Mouse (Mus musculus) midbrain, embryonic 13.5 days (tissue): ENCODE results near the gene Tfpi. TPM values are rescaled to one million over a fixed set of nuclear protein-coding genes. Genes with fewer than 3 reads are reported as not detected.
A peak's percentile ranks its signal among the peaks of the same experiment; 100 is the strongest.

ENCODE experiments used
- ATAC-seq: fragments of 200-750 bp; cut with Nextera tagmentation; 2 replicates; pipeline ENCODE4 v1.8.0; 2017; ENCODE audit warnings: mild to moderate bottlenecking, moderate TSS enrichment, moderate library complexity
- H3K27ac ChIP-seq: fragments of 300-500 bp; sonication (generic); 2 replicates; pipeline ENCODE4 v1.5.1; 2015; ENCODE audit warnings: inconsistent platforms, mild to moderate bottlenecking, moderate library complexity
- H3K27me3 ChIP-seq: fragments of 300-500 bp; sonication (generic); 2 replicates; pipeline ENCODE4 v1.6.1; 2015; ENCODE audit warnings: mild to moderate bottlenecking, inconsistent platforms
- H3K36me3 ChIP-seq: fragments of 300-500 bp; sonication (generic); 2 replicates; pipeline ENCODE4 v1.6.1; 2015; ENCODE audit warnings: mild to moderate bottlenecking, inconsistent platforms
- H3K4me1 ChIP-seq: fragments of 300-500 bp; sonication (generic); replicated peaks from 2 replicates; pipeline ENCODE4 v1.6.1; 2015; ENCODE audit warnings: inconsistent platforms
- H3K4me2 ChIP-seq: fragments of 300-500 bp; sonication (generic); replicated peaks from 2 replicates; pipeline ENCODE4 v1.6.1; 2015; ENCODE audit warnings: moderate library complexity, mild to moderate bottlenecking, inconsistent platforms
- H3K4me3 ChIP-seq: fragments of 300-500 bp; sonication (generic); replicated peaks from 2 replicates; pipeline ENCODE4 v1.5.1; 2015; ENCODE audit warnings: mild to moderate bottlenecking, inconsistent platforms
- H3K9ac ChIP-seq: fragments of 300-500 bp; sonication (generic); replicated peaks from 2 replicates; pipeline ENCODE4 v1.6.1; 2015; ENCODE audit warnings: mild to moderate bottlenecking, inconsistent platforms
- H3K9me3 ChIP-seq: fragments of 300-500 bp; sonication (generic); 2 replicates; pipeline ENCODE4 v1.6.1; 2016; ENCODE audit warnings: mild to moderate bottlenecking, inconsistent platforms
- WGBS: fragments of 180-500 bp; shearing (Covaris S2); methylation state at CpG from one replicate; pipeline ENCODE4 v1.1.7; 2015; 5-methylcytosine and 5-hydroxymethylcytosine counted together
- polyA plus RNA-seq: library from polyadenylated mRNA; unstranded; fragments of >200 nt; fragmentation: Nextera tagmentation; extraction: Ambion mirVana; gene quantifications from 2 replicates; pipeline ENCODE4 v1.2.1, GENCODE M21; 2015

The Tfpi gene
- polyA plus RNA-seq, 1 experiment from 2014 or later = 15.0 TPM

DNA sequence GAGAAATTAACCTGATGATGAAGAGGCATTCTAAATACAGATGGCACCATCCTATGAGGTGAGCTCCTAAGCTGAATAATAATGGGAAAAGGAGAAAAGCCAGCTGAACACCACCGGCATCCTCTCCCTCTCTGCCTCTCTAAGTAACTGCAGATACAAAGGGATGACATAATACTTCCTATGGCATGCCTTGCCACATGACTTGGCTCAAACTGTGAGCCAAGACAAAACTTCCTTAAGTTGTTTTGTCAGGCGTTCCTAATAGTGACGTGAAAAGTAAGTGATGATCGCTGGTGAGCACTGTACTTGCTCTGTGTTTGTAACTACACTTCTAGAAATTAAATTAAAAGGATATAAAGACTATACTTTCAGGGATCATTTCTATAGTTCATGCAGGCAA lies 27.7 kb upstream of the Tfpi start:
- peak; percentile 43; the same call in 1 of the 2 replicates for ATAC-seq
- no peak overlapping the region for H3K9ac ChIP-seq
- no peak overlapping the region for H3K27ac ChIP-seq
- no peaks in the 10 kb centered on the region for H3K36me3 ChIP-seq
- H3K27me3 ChIP-seq = no peaks in the 10 kb centered on the region
- H3K4me1 ChIP-seq = no peaks in the 10 kb centered on the region
- no peaks in the 10 kb centered on the region for H3K9me3 ChIP-seq
- no peak overlapping the region for H3K4me2 ChIP-seq
- 81% methylated on average over 4 of the region's 4 CpGs for whole genome bisulfite sequencing
- H3K4me3 ChIP-seq = no peak overlapping the region

DNA sequence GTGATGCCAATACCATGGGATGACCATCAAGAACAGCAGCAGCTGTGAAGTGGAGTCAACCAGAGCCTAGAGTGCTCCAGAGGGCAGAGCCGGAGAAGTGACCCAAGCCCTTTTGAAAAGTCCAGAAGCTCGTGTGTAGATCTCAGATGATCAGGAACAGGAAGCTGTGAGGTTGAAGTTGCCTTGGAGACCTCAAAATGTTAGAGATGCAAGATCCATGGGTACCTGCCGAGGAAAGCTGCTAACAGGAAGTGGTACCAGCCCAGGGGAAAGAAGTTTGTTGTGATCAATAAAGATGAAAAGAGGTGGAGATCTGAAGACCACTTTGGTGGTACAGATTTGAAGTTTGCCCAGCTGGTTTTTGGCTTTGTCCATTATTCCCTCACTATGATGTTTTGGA lies 22.3 kb upstream of the Tfpi start:
- no peak overlapping the region for H3K9ac ChIP-seq
- H3K27me3 ChIP-seq = no peaks in the 10 kb centered on the region
- H3K4me3 ChIP-seq = no peak overlapping the region
- 77% methylated on average over 3 of the region's 3 CpGs for WGBS
- no peaks in the 10 kb centered on the region for H3K36me3 ChIP-seq
- H3K4me2 ChIP-seq = no peak overlapping the region
- H3K27ac ChIP-seq = no peak overlapping the region
- no peaks in the 10 kb centered on the region for H3K4me1 ChIP-seq
- no peaks in the 10 kb centered on the region for H3K9me3 ChIP-seq
- ATAC-seq = no peak

DNA sequence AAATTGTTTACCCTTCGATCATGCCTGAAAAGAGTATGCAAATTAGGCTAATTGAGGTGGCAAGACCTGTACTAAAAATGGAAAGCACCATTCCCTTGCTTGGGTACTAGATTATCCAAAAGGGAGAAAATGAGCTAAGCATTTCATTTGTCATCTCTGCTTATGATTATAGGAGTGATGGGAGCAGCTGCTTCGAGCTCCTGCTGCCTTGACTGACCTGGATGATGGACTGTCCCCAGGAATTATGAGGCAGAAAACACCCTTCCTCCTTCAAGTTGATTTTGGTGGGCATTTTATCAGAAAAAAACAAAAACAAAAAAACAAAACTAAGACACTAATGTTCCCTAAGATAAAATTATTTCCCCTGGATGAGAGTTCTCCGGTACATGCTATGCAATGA lies 18.5 kb upstream of the Tfpi start:
- no peak overlapping the region for H3K4me3 ChIP-seq
- no peaks in the 10 kb centered on the region for H3K4me1 ChIP-seq
- H3K9me3 ChIP-seq = no peaks in the 10 kb centered on the region
- ATAC-seq = no peak
- no peaks in the 10 kb centered on the region for H3K27me3 ChIP-seq
- no peaks in the 10 kb centered on the region for H3K36me3 ChIP-seq
- H3K27ac ChIP-seq = no peak overlapping the region
- WGBS = 79% methylated on average over 3 of the region's 3 CpGs
- H3K4me2 ChIP-seq = no peak overlapping the region
- H3K9ac ChIP-seq = no peak overlapping the region

DNA sequence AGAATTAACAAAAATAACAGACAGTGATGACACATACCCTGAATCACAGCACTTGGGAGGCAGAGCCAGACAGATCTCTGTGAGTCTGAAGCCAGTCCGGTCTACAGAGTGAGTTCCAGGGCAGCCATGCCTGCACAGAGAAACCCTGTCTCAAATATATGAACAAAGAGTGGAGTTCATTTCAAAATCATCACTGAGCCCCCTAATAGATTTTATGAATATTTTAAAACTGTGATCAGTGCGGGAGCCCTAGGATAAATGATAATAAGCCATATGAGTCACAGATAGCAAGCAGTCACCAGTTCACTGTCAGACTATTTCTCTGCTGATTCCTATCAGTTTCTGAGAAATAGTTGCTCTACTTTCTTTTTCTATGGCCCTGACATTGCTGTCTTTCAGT lies 17.1 kb upstream of the Tfpi start:
- no peaks in the 10 kb centered on the region for H3K4me1 ChIP-seq
- no peaks in the 10 kb centered on the region for H3K27me3 ChIP-seq
- H3K4me2 ChIP-seq = no peak overlapping the region
- H3K9me3 ChIP-seq = no peaks in the 10 kb centered on the region
- no peak for ATAC-seq
- no peaks in the 10 kb centered on the region for H3K36me3 ChIP-seq
- no peak overlapping the region for H3K9ac ChIP-seq
- 95% methylated on average over 2 of the region's 2 CpGs for WGBS
- H3K27ac ChIP-seq = no peak overlapping the region
- H3K4me3 ChIP-seq = no peak overlapping the region

DNA sequence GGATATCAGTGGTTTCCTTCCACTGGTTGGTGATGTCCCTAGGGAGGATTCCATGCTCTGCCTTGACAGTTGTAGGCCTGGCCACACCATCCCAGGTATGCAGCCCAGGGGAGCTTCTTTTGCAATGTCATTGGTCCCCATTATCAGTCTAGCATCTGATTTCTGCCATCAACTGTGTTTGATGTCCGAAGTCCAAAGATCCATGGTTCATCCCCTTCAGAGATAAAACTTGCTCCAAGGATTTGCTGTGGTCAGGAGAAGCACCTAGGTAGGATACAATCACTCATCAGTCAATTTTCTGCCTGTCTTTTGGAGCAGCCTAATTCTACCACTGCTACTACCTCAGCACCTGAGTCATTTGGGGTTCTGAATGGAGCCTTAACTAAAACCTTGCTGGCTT lies 15.1 kb upstream of the Tfpi start:
- no peak overlapping the region for H3K9ac ChIP-seq
- no peaks in the 10 kb centered on the region for H3K27me3 ChIP-seq
- no peaks in the 10 kb centered on the region for H3K4me1 ChIP-seq
- H3K36me3 ChIP-seq = no peaks in the 10 kb centered on the region
- no peak for ATAC-seq
- no peak overlapping the region for H3K4me2 ChIP-seq
- no peak overlapping the region for H3K4me3 ChIP-seq
- no peak overlapping the region for H3K27ac ChIP-seq
- WGBS = 97% methylated on average over 1 of the region's 1 CpGs
- H3K9me3 ChIP-seq = no peaks in the 10 kb centered on the region

DNA sequence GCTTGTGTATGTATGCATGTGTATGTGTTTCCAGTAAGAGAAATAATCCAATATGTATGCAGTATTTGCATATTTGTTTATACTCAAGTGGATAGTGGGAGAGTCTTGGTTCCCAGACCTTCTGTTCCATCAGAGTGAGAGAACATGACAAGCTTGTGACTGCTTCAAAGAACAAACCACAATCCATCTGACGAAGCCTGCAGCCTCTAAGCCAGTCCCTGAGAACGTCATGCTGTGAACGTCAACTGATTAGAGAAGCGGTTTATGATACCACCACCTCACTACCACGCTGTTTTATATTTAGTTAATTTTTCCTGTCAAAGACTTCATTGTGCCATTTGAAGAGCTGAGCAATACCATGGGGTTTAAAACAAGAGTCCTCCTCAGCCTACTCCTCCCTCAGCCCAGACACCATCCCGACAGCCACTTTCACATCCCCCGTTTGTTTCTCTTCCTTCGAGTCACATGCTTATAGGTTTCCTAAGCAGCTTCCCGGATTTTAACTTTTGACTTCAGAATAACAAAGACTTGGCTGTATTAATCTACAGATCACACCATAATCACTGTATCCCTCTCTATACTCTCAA lies 11.2 kb upstream of the Tfpi start:
- no peak overlapping the region for H3K27ac ChIP-seq
- no peaks in the 10 kb centered on the region for H3K27me3 ChIP-seq
- no peaks in the 10 kb centered on the region for H3K9me3 ChIP-seq
- H3K36me3 ChIP-seq = no peaks in the 10 kb centered on the region
- ATAC-seq = no peak
- H3K4me1 ChIP-seq = no peaks in the 10 kb centered on the region
- no peak overlapping the region for H3K4me3 ChIP-seq
- WGBS = 62% methylated on average over 9 of the region's 9 CpGs
- no peak overlapping the region for H3K9ac ChIP-seq
- H3K4me2 ChIP-seq = no peak overlapping the region

DNA sequence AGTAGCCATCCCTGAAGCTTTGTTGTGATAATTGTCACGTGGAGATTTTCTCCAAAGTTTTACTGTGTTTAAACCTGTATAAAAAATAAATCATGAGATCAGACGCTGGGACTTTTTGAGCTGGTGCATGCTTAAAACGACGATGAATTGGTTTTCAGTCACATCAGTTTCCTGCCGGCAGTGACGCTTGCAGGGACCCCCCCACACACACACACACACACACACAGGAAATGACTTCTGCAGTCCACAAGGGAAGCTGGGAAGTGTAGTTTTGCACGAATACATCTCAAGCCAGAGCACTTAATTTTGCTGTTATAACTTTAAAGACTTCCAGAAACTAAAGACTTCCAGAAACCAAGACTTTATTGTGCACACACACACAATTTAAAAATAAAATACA lies 5.3 kb upstream of the Tfpi start:
- ATAC-seq = no peak
- Histone ChIP-seq H3K4me3 (no peak overlapping the region), H3K27ac (no peak overlapping the region), H3K4me1 (no peaks in the 10 kb centered on the region), H3K27me3 (no peaks in the 10 kb centered on the region), H3K4me2 (peak overlapping the region; percentile 22), H3K9me3 (no peaks in the 10 kb centered on the region), H3K36me3 (no peaks in the 10 kb centered on the region), H3K9ac (no peak overlapping the region)
- 61% methylated on average over 7 of the region's 7 CpGs for WGBS

DNA sequence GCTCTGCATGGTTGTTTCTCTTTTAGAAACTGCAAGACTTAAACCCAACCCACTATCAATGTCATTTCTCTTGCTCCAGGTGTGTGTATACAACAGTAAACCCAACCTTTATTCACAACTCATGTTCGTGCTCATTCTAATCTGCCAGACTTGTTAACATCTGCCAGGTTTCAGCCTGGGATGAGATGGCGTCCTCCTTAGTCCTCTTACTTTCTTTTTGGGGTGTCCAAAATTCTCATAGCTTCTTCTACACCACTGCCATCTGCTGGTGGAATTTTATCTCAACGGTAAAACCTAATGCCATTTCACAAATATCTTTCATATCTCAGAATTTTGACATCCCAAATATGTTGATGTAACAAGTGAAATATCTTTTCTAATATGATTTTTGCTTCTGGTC lies 2.5 kb upstream of the Tfpi start:
- ATAC-seq = no peak
- Histone ChIP-seq H3K36me3 (no peaks in the 10 kb centered on the region), H3K4me3 (no peak overlapping the region), H3K4me2 (no peak overlapping the region), H3K9ac (no peak overlapping the region), H3K27ac (no peak overlapping the region), H3K4me1 (0 out of 2 replicates have a peak, but pooled peaks cover 3% of the 10 kb centered on the region), H3K27me3 (no peaks in the 10 kb centered on the region), H3K9me3 (no peaks in the 10 kb centered on the region)
- 39% methylated on average over 3 of the region's 3 CpGs for WGBS

DNA sequence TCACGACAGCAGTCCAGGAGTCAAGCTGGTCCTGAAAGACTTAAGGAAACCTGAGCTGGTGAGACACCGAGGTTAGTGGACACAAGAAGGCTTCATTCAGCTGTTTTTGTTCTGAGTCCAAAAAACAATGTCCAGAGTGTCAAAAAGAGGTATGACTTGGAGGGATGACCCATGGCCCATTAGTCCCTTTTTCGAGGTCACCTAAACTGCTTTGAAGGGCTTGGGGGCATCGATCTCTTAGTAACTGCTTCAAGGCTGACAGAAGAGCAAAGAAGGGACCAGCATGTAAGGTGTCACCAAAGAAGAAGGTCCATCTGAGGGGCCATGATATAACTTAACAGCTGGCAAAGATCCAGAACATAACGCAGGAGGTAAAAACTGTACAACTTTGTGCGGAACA lies 1.2 kb upstream of the Tfpi start:
- WGBS = 94% methylated on average over 6 of the region's 6 CpGs
- H3K4me3 ChIP-seq = no peak overlapping the region
- no peaks in the 10 kb centered on the region for H3K36me3 ChIP-seq
- H3K27me3 ChIP-seq = no peaks in the 10 kb centered on the region
- ATAC-seq = no peak
- H3K9ac ChIP-seq = no peak overlapping the region
- H3K4me1 ChIP-seq = 0 out of 2 replicates have a peak, but pooled peaks cover 3% of the 10 kb centered on the region
- no peaks in the 10 kb centered on the region for H3K9me3 ChIP-seq
- H3K4me2 ChIP-seq = no peak overlapping the region
- no peak overlapping the region for H3K27ac ChIP-seq

DNA sequence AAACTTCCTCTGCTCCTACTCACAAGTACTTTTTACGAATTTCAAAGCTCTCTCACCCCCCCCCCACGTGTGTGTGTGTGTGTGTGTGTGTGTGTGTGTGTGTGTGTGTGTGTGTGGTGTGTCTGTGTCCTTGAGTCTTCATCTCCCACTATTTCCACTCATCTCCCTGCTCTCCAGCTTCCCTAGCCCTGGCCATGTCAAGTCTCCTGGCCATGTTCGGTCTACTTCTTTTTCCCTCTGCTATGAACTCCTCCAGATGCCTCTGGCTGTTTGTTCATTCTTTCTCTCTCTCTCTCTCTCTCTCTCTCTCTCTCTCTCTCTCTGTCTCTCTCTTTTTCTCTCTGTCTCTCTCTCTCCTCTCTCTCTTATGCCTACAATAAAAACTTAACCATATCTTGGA lies 444 bp downstream of the Tfpi start:
- H3K4me3 ChIP-seq = no peak overlapping the region
- no peaks in the 10 kb centered on the region for H3K36me3 ChIP-seq
- H3K27me3 ChIP-seq = no peaks in the 10 kb centered on the region
- WGBS = 69% methylated on average over 2 of the region's 3 CpGs
- no peak overlapping the region for H3K27ac ChIP-seq
- no peaks in the 10 kb centered on the region for H3K9me3 ChIP-seq
- no peak overlapping the region for H3K4me2 ChIP-seq
- no peak for ATAC-seq
- H3K9ac ChIP-seq = no peak overlapping the region
- H3K4me1 ChIP-seq = 0 out of 2 replicates have a peak, but pooled peaks cover 3% of the 10 kb centered on the region

DNA sequence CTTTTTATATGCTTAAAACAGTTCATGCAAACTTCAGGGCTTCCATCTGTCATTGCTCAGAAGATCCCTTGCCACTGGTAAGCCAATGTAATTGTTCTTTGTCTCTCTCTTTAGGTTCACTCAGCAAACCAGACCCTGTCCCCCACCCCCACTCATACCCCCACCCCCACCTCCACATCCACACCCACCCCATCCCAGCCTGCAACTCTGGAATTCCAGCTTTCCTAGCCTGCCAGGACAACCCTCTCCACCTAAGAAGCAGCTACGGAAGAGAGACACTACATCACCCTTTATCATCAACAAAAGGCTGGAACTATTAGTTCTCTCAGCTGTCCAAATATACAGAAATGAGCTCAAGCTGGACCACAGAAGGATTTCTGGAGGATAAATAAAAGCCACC lies 974 bp downstream of the Tfpi start:
- Histone ChIP-seq H3K9ac (no peak overlapping the region), H3K4me1 (0 out of 2 replicates have a peak, but pooled peaks cover 3% of the 10 kb centered on the region), H3K4me2 (no peak overlapping the region), H3K9me3 (no peaks in the 10 kb centered on the region), H3K27ac (no peak overlapping the region), H3K36me3 (no peaks in the 10 kb centered on the region), H3K4me3 (no peak overlapping the region), H3K27me3 (no peaks in the 10 kb centered on the region)
- 31% methylated on average over 1 of the region's 1 CpGs for WGBS
- no peak for ATAC-seq

DNA sequence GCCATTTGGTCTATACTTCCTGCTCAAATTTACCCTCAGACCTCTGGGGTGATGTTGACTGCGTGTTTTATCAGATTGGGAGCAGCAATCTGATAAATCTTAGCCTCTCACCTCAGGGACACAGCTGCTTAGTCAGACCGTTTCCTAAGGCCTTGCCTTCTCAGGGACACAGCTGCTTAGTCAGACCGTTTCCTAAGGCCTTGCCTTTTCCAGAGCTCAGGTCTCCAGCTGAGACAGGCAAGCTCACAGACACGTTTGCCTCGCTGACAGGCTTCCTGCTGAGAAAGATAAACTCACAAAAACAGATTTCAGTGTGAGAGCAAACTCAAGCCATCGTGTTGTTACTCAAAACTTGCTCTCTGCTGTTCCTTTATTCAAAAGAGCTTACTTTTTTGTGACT lies 1.9 kb downstream of the Tfpi start:
- 0 out of 2 replicates have a peak, but pooled peaks cover 3% of the 10 kb centered on the region for H3K4me1 ChIP-seq
- no peak overlapping the region for H3K4me3 ChIP-seq
- no peak overlapping the region for H3K9ac ChIP-seq
- no peak for ATAC-seq
- no peak overlapping the region for H3K27ac ChIP-seq
- no peaks in the 10 kb centered on the region for H3K9me3 ChIP-seq
- WGBS = 7% methylated on average over 6 of the region's 6 CpGs
- H3K36me3 ChIP-seq = no peaks in the 10 kb centered on the region
- H3K27me3 ChIP-seq = no peaks in the 10 kb centered on the region
- no peak overlapping the region for H3K4me2 ChIP-seq

DNA sequence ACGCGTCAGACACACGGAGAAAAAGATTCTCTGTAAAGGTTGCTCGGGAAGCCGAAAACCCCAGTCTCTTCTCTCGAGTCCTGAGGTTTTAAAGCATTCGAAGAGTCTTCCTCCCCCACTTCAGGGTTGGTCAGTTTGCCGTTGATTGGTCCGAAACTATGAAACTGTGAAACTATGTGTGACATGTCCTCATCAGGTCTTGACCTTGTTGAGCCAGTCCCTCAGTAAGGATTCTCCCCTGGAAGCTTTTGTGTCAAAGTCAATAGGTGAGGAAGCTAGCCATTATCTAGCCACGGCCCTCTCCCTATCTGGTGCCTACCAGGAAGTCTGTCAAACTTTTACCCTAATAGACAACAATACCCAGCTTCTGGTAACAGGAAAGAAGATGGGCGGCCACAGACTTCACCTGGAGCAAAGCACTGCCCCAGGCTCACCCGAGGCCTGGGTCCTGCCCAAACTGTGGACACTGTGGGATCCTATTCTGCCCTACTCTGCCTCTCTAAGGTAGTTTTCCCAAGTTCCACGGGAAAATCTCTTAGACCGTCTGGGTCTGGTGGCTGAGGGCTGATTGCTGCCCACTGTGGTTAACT lies 2.5 kb downstream of the Tfpi start:
- H3K36me3 ChIP-seq = no peaks in the 10 kb centered on the region
- no peak overlapping the region for H3K9ac ChIP-seq
- no peak overlapping the region for H3K4me3 ChIP-seq
- WGBS = 70% methylated on average over 14 of the region's 14 CpGs
- ATAC-seq = no peak
- no peaks in the 10 kb centered on the region for H3K9me3 ChIP-seq
- no peak overlapping the region for H3K4me2 ChIP-seq
- H3K27me3 ChIP-seq = no peaks in the 10 kb centered on the region
- no peak overlapping the region for H3K27ac ChIP-seq
- H3K4me1 ChIP-seq = 0 out of 2 replicates have a peak, but pooled peaks cover 3% of the 10 kb centered on the region
